Mouse (Mus musculus) MEL (cell line): Measurements from ENCODE around the gene Mxra8.

Experiments used
- CHD1 ChIP-seq: IDR thresholded peaks from 2 replicates; pipeline ENCODE4 v1.6.1; 2012; ENCODE audit warnings: low read depth, mild to moderate bottlenecking, inconsistent platforms, low read length, improper control_type of control experiment
- CTCF ChIP-seq, 3 experiments: IDR thresholded peaks in 2 of 3; conservative IDR thresholded peaks in 1 of 3; 2 replicates each; pipeline ENCODE4 v1.5.1; 2011 to 2012; ENCODE audit warnings: low read length in 3 of 3, low read depth in 2 of 3, mild to moderate bottlenecking in 2 of 3, improper control_type of control experiment in 1 of 3, inconsistent platforms in 1 of 3, mixed read lengths in 1 of 3, moderate library complexity in 1 of 3; ENCODE audit not compliant: control insufficient read depth in 1 of 3, insufficient read depth in 1 of 3, poor library complexity in 1 of 3, severe bottlenecking in 1 of 3
- MEF2A ChIP-seq: IDR thresholded peaks from 2 replicates; pipeline ENCODE4 v1.6.1; 2014; ENCODE audit warnings: low read depth, mild to moderate bottlenecking, inconsistent platforms, low read length, improper control_type of control experiment; ENCODE audit not compliant: poor library complexity, insufficient replicate concordance, severe bottlenecking; ENCODE audit errors: extremely low read depth
- MYC ChIP-seq: IDR thresholded peaks from 2 replicates; pipeline ENCODE4 v1.6.1; 2011; ENCODE audit warnings: low read depth, mild to moderate bottlenecking, low read length, improper control_type of control experiment, moderate library complexity
- USF1 ChIP-seq: IDR thresholded peaks from 2 replicates; pipeline ENCODE4 v1.6.1; 2014; ENCODE audit warnings: low read depth, mild to moderate bottlenecking, inconsistent platforms, low read length, improper control_type of control experiment, moderate library complexity

DNA sequence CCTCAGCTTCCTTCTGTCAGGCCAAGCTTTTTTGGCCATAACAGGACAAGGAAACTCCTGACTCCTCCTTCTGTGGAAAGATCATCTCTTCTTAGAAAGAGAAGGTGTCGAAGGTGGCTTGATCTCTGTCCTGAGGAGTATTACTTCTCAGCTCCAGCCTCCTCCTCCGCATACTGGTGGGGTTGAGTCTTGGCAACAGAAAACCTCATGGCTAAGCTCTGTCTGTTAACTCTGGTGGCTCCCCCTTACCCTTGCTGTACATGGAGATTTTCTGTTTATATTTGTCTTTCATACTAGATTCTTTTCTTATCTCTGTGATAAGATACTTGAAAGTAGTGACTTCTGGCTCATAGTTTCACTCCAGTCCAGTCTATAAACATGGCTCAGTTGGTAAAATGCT, 45.8 kb upstream of the Mxra8 start:
- no peak for TF ChIP-seq CHD1
- TF ChIP-seq MEF2A: no peak
- no peak for TF ChIP-seq USF1
- TF ChIP-seq CTCF (IDR thresholded peaks at IDR 0.05 in 2 of 3, conservative IDR thresholded peaks at IDR 0.05 in 1 of 3; ENCODE audit: control insufficient read depth in 1 of 3, insufficient read depth in 1 of 3, low read depth in 2 of 3, low read length in 3 of 3, poor library complexity in 1 of 3, severe bottlenecking in 1 of 3): no peak
- no peak for TF ChIP-seq MYC
